Mouse (Mus musculus) heart, adult 2 months (tissue): ENCODE results near the gene Palm2. TPM values are rescaled to one million over a fixed set of nuclear protein-coding genes. Genes with fewer than 3 reads are reported as not detected.

ENCODE experiments used
- DNase-seq, 2 experiments: peaks; one replicate each; pipeline ENCODE4 v3.0.0; 2021
- H3K27ac ChIP-seq: fragments of 200-600 bp; 2 replicates; pipeline ENCODE4 v1.8.1; 2022
- H3K27me3 ChIP-seq: fragments of 200-500 bp; 2 replicates; pipeline ENCODE4 v1.6.1; 2012; ENCODE audit warnings: mild to moderate bottlenecking, low read length, inconsistent platforms, mixed read lengths; ENCODE audit not compliant: control insufficient read depth, insufficient read depth
- H3K36me3 ChIP-seq: fragments of 200-500 bp; 2 replicates; pipeline ENCODE4 v1.6.1; 2012; ENCODE audit warnings: low read length, inconsistent platforms; ENCODE audit not compliant: control insufficient read depth, insufficient read depth
- H3K4me1 ChIP-seq: fragments of 200-500 bp; 2 replicates; pipeline ENCODE4 v1.6.1; 2011; ENCODE audit warnings: low read length; ENCODE audit not compliant: control insufficient read depth, insufficient read depth
- H3K4me3 ChIP-seq: fragments of 200-600 bp; 2 replicates; pipeline ENCODE4 v1.8.1; 2022
- H3K79me2 ChIP-seq: fragments of 200-500 bp; replicated peaks from 2 replicates; pipeline ENCODE4 v1.6.1; 2012; ENCODE audit warnings: mild to moderate bottlenecking, inconsistent platforms, low read length, moderate library complexity, mixed read lengths; ENCODE audit not compliant: control insufficient read depth, insufficient read depth
- H3K9ac ChIP-seq: fragments of 200-500 bp; 2 replicates; pipeline ENCODE4 v1.6.1; 2012; ENCODE audit warnings: low read depth, mild to moderate bottlenecking, control low read depth, inconsistent platforms, low read length, mixed read lengths
- CTCF ChIP-seq: fragments of 200-600 bp; IDR thresholded peaks from 2 replicates; pipeline ENCODE4 v1.8.1; 2022; ENCODE audit warnings: antibody characterized with exemption, mild to moderate bottlenecking, moderate library complexity
- EP300 ChIP-seq: fragments of 200-500 bp; IDR thresholded peaks from 2 replicates; pipeline ENCODE4 v1.6.1; 2011; ENCODE audit warnings: low read depth, low read length, control low read depth; ENCODE audit not compliant: insufficient read depth
- POLR2A ChIP-seq: fragments of 200-500 bp; IDR thresholded peaks from 2 replicates; pipeline ENCODE4 v1.6.1; 2011; ENCODE audit warnings: mild to moderate bottlenecking, low read depth, low read length, control low read depth; ENCODE audit not compliant: insufficient read depth
- WGBS: fragments of 180-500 bp; shearing (Covaris S2); methylation state at CpG from one replicate; pipeline ENCODE4 v1.1.7; 2018; 5-methylcytosine and 5-hydroxymethylcytosine counted together
- intact Hi-C: fragments of 180-260 bp; cut with DNase I; formaldehyde crosslinking; loops from one replicate; pipeline ENCODE4 v1.15.1; 2025
- polyA plus RNA-seq: library from polyadenylated mRNA; depleted of rRNA; stranded (reverse); fragments of >200 nt; gene quantifications from 2 replicates; pipeline ENCODE4 v1.2.3, GENCODE M21; 2012
- total RNA-seq, 2 experiments: library from RNA; stranded (reverse); gene quantifications; 2 replicates each; pipeline ENCODE4 v1.2.3; 2021

The Palm2 gene
- total and polyA plus RNA-seq, 3 experiments = 0.33 to 13.2 (median 9.9) TPM

DNA sequence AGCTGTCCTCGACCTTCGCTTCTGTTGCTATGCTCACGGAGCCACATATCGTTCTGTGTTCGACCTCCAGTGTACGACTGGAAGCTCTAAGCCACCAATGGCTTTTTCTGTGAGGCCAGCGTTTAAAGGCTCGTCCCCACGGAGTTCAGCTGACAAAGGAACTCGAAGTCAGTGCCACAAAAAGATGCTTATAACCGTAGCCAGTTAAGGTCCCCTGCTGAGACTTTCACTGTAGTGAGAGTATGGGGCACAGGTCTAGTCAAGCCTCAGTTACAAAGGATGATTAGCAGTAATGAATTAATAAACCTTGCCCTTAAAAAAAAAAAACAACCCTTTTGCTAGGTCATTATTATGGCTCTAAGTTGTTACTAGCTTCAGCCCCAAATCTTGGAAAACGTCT, 246.1 kb downstream of the Palm2 start:
- Histone ChIP-seq H3K27me3 (no peaks in the 10 kb centered on the region), H3K27ac (peak overlapping the region; percentile 84), H3K9ac (no peak overlapping the region), H3K4me3 (no peak overlapping the region), H3K36me3 (peaks cover 6% of the 10 kb centered on the region), H3K4me1 (peaks cover 25% of the 10 kb centered on the region), H3K79me2 (no peaks in the 10 kb centered on the region)
- TF ChIP-seq EP300 (no peak), CTCF (no peak), POLR2A (no peak)
- WGBS = 92% methylated on average over 12 of the region's 12 CpGs
- intact Hi-C loops = no loop called here
- DNase-seq = no peak

DNA sequence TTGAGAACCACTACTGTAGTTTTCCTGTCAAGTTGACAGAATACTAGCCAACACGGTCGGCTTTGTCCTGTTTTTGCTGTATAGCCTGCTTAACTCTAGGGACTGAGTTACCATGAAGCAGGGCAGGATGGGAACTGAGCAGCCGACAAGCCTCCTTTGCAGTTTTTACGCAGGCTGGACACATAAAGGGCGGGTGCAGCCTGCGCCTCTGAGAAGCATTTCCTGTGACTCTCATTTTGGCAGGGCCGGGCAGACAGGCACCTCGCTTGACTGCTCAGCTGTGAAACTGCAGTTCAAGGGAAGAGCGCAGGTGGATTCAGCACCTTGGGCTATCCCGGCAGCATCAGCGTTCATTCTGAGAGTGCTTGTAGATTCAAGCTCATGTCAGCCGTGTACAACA, 247.5 kb downstream of the Palm2 start:
- DNase-seq = peak; percentile 73 to 81
- intact Hi-C loops = no loop called here
- Histone ChIP-seq H3K36me3 (peaks cover 6% of the 10 kb centered on the region), H3K4me1 (peaks cover 20% of the 10 kb centered on the region), H3K27ac (peak overlapping the region; percentile 84), H3K9ac (0 out of 2 replicates have a peak overlapping the region, but pooled peaks have one; percentile 31), H3K4me3 (no peak overlapping the region), H3K79me2 (no peaks in the 10 kb centered on the region), H3K27me3 (no peaks in the 10 kb centered on the region)
- 34% methylated on average over 12 of the region's 12 CpGs for WGBS
- TF ChIP-seq CTCF (no peak), POLR2A (peak; percentile 68), EP300 (peak; percentile 77; the same call in 1 of the 2 replicates)

DNA sequence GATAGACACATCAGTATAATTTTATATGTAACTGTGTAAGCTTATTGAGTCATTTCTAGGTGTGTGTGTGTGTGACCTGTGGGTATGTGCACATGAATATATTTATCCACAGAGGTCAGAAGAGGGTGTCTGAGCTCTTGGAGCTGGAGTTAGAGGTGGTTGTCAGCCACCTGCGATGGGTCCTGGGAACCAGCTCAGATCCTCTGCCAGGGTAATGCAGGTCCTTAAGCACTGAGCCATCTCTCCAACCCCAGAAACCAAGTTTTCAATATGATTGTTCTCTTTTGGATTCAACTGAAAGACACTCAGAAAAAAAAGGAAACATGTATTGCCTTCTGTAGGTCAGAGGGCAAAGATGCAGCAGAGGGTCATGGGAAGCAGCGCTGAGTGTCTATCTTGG, 248.3 kb downstream of the Palm2 start:
- no peak for DNase-seq
- intact Hi-C loops = no loop called here
- Histone ChIP-seq H3K9ac (no peak overlapping the region), H3K4me1 (peaks cover 20% of the 10 kb centered on the region), H3K27ac (peak overlapping the region; percentile 84), H3K27me3 (no peaks in the 10 kb centered on the region), H3K79me2 (no peaks in the 10 kb centered on the region), H3K36me3 (peaks cover 6% of the 10 kb centered on the region), H3K4me3 (no peak overlapping the region)
- 89% methylated on average over 2 of the region's 2 CpGs for WGBS
- no peak for TF ChIP-seq POLR2A

DNA sequence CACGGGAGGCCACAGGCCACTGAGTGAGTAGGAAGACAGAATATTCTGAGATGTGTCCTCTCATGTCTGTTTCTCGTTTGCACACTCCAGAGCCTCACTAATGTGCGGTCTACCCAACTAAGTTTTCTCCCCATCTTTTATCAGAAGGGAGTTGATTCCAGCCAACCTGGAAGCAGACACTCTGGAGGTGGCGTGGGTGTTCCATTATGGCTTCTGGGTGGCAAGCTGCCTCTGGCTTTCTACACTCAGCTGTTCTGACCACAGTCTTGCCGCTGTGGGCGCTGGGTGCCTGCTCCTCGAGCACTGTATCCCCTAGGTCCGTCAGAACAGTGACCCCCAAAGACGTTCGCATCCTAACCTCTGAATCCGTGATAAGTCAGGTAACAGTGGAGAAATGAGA, 248.9 kb downstream of the Palm2 start:
- Histone ChIP-seq H3K27ac (peak overlapping the region; percentile 84), H3K9ac (no peak overlapping the region), H3K79me2 (no peaks in the 10 kb centered on the region), H3K36me3 (peaks cover 6% of the 10 kb centered on the region), H3K4me3 (no peak overlapping the region), H3K4me1 (peaks cover 20% of the 10 kb centered on the region), H3K27me3 (no peaks in the 10 kb centered on the region)
- WGBS = 84% methylated on average over 11 of the region's 11 CpGs
- intact Hi-C loops = no loop called here
- TF ChIP-seq POLR2A (no peak), CTCF (no peak), EP300 (no peak)
- DNase-seq = no peak

DNA sequence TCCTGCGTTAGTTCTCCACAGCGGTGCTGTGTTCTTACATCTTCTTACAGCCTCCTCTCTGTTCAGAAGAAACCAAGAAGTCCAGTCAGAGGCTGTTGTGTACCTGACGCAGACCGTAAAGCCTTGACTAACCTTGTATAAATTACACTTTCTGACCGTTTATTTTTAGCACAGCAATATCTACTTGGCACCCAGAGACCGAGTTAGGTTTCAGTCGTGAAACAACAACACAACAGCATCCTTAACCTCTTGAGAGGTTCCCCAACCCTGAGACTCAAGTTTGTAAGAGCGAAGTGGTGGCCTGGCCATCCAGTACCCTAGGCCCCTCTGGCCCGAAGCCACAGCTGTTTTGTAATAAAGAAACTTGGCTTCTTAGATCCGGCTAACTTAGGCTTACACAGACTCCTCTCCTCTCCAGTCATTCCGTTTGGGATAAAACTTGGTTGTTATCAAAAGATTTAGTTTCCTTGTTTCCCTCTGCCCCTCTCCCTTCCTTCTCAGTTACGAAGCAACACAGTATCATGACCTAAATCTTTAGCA, 250.7 kb downstream of the Palm2 start:
- 48% methylated on average over 12 of the region's 12 CpGs for WGBS
- H3K4me1 ChIP-seq = peaks cover 16% of the 10 kb centered on the region

DNA sequence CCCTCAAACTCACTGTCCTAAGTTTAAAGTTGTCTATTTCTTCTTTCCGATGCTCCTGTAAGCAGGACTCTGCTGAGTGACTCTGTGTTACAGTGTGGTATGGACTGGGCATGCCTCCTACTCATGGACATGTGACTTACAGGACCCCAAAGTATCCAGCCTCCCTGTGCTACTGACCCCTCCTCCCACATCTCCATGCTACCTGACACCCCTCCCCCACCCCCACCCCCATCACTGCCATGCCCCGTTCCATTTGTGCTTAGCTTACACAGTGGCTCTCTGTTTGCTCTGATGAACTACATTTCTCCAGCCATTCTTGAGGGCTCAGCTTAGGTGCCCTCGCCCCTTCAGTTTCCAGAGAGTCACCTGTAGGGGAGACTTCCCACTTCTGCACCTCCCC, 252.7 kb downstream of the Palm2 start:
- H3K9ac ChIP-seq = no peak overlapping the region
- no peak overlapping the region for H3K27ac ChIP-seq
- TF ChIP-seq EP300 = no peak
- no peak for TF ChIP-seq POLR2A
- TF ChIP-seq CTCF = no peak
- peaks cover 8% of the 10 kb centered on the region for H3K4me1 ChIP-seq
- H3K79me2 ChIP-seq = no peaks in the 10 kb centered on the region
- DNase-seq = no peak
- 91% methylated on average over 3 of the region's 3 CpGs for WGBS
- no peaks in the 10 kb centered on the region for H3K27me3 ChIP-seq
- no peak overlapping the region for H3K4me3 ChIP-seq
- intact Hi-C loops = no loop called here
- H3K36me3 ChIP-seq = no peaks in the 10 kb centered on the region; the same call in 1 of the 2 replicates

More for the DNA sequence above, 250.7 kb downstream of the Palm2 start:
- intact Hi-C loops = no loop called here
- no peak overlapping the region for H3K9ac ChIP-seq
- no peak for DNase-seq
- no peaks in the 10 kb centered on the region for H3K27me3 ChIP-seq
- H3K79me2 ChIP-seq = no peaks in the 10 kb centered on the region
- TF ChIP-seq EP300 = no peak
- no peak for TF ChIP-seq CTCF
- TF ChIP-seq POLR2A = no peak
- peak overlapping the region; percentile 71 for H3K27ac ChIP-seq
- peaks cover 5% of the 10 kb centered on the region for H3K36me3 ChIP-seq
- no peak overlapping the region for H3K4me3 ChIP-seq
